Mouse (Mus musculus): ENCODE measurements around the gene Col20a1.
A peak's percentile ranks its signal among the peaks of the same experiment; 100 is the strongest.

Gene Col20a1

GRCm38 (mm10) chr2:180986449-180986848 lies at the start of gene Col20a1:
Gene Col20a1 (plus strand): TSS chr2:180986535.
- no peak for DNase-seq (ENCODE audit: low spot score)

DNA sequence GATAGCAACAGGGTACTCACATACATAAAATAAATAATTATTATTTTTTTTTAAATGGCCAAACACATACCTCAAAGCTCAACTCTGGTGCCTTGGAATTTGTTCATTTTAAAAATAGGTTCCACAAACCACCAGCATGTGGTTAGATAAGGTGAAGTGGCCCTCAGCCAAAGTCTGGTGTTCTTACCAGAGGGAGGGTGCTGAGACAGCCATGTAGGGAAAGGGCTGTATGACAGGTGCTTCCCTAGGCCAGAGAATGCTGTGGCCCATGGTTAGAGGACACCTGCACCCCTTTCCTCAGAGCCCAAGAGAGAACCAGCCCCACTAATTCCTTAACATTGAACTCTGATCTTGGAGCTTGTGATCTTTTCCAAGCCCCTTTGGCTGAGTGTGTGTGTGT lies 46.1 kb upstream of the Col20a1 start:
- DNase-seq (ENCODE audit: low spot score), result no peak

- DNase-seq (ENCODE audit: low spot score), result no peak
Measured at GRCm38 (mm10) chr2:180941869-180942268, 44.5 kb upstream of the Col20a1 start.

DNA sequence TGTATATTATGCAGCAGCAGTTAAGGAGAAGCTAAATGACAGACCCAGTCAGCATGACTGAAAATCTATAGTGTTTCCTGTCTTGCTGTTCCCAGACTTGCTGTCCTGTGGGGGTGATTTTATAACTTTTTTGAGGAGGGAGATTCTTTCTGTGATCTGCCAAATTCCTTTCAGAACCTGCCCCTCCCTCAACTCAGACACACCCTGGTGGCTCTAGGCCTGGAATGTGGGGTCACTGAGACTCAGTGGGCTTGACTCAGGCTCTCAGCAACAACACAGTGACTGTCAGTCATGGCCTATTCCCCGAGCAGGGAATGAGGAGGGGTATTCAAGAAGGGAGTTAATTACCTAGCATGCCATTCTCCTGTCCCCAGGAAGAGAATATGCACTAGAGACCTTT lies 36.4 kb upstream of the Col20a1 start:
- DNase-seq (ENCODE audit: low spot score), result no peak

- DNase-seq (ENCODE audit: low spot score), result peak; percentile 65
Measured at GRCm38 (mm10) chr2:180952731-180953171, 33.6 kb upstream of the Col20a1 start.

GRCm38 (mm10) chr2:180953638-180954037 lies 32.7 kb upstream of the Col20a1 start:
- DNase-seq (ENCODE audit: low spot score), result no peak

GRCm38 (mm10) chr2:180954061-180955047 lies 32.0 kb upstream of the Col20a1 start, which contains the start of gene Nkain4:
Gene Nkain4 (minus strand): TSS chr2:180954699.
- peak; percentile 96 for DNase-seq (ENCODE audit: low spot score)

- no peak for DNase-seq (ENCODE audit: low spot score)
Measured at GRCm38 (mm10) chr2:180959605-180960004, 26.7 kb upstream of the Col20a1 start.

DNA sequence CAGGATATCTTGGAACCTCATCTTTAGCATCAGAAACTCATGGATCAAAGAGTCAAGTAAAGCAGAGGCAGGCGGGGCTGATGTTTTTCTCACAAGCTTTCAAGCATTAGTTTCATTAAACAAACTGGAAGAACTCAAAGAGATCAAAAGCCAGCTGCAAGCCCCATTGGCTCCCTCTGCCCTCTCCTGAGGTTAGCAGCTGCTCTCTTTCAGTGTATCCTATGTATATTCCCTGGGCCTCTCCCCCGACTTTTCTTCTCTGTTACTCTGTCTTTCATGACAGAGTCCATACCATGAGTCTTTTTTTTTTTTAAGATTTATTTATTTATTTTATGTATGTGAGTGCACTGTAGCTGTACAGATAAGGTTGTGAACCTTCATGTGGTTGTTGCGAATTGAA lies 26.1 kb upstream of the Col20a1 start:
- DNase-seq (ENCODE audit: low spot score), result no peak

DNA sequence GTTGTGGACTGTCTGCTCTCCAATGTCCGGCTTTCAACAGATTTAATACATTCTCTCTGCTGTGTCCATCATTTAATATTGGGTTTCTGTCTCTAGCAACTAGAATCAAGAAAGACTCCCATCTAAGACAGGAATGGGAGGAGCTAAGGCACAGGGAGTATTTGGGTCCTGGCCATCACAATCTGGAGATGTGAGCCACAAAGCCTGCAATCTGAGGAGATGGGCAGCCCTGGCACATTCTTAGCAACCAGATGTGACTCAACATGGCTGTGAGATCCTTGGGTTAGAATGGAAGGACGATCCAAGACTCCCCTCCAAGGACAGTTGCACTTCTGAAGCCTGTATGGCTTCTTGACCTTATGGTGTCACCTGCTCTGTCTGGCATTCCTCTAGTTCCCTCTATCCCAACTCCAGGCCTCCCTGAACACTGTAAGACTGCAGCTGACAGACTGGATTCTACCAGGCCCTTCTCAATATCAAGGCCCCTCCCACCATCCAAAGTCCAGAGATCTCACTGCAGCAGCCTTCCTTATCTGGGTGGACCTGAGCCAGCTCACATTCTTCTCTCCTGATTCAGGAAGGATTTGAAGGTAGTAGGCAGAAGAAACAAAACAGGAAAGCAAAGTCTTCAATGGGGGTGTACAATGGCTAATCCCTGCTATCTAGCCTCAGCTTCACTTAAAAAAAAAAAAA lies 23.6 kb upstream of the Col20a1 start:
- no peak for DNase-seq (ENCODE audit: low spot score)

DNA sequence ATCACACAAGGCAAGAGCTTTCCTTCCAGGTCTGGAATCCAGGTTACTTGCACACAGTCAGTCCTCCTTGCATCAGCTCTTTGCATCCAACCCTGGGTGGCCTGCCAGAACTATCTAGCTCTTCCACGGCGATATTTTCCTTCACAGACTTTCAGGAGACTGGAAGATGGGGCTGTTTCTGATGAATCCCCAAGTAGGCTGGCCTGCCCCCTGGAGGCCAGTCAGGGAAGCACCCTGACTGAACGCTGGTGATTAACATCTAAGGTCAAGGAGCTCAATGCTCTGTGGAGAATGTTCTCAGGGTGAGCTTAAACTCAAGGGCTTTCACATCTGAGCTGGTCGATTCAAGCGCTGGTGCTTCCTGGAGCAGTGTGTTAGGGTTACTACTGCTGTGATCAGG lies 22.4 kb upstream of the Col20a1 start:
- peak; percentile 89 for DNase-seq (ENCODE audit: low spot score)

DNA sequence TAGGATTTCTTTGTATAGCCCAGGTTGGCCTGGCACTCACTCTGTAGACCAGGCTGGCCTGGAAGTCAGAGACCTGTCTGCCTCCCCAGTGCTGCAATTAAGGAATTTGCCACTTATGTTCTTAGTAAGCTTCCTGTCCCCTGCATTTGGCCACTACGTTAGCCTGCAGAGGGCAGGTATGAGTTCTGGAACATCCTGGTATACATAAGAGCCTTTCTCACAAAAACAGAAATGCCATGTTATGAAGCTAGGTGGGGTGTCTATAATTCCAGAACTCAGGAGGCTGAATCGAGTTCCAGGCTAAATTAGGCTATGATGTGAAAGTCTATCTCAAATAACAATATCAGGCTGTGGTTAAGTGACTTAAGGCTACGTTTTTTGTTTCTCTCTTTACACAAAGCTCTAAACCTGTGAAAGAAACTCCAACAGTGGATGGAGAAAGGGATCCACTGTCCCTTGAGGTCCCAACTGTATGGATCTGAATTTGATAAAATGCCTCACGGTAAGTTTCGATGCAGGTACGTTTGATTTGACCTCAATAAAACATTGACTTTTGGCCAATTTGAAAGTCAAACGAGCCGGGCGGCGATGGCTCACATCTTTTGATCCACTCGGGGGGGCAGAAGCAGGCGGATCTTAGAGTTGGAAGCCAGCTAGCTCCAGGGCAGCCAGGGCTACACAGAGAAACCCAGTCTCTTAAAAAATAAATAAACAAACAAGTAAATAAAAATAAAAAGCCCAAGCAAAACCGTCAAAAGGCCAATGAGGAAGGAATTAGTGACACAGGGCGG lies 20.0 kb upstream of the Col20a1 start:
- DNase-seq (ENCODE audit: low spot score), result peak; percentile 36

- peak; percentile 93 for DNase-seq (ENCODE audit: low spot score)
Measured at GRCm38 (mm10) chr2:180967010-180967763, 19.1 kb upstream of the Col20a1 start, which contains the start of gene Arfgap1. Gene Arfgap1 (plus strand): TSS chr2:180967225.

GRCm38 (mm10) chr2:180981133-180981532 lies 5.2 kb upstream of the Col20a1 start:
- no peak for DNase-seq (ENCODE audit: low spot score)

GRCm38 (mm10) chr2:180985635-180986034 lies 700 bp upstream of the Col20a1 start:
- DNase-seq (ENCODE audit: low spot score), result no peak

- DNase-seq (ENCODE audit: low spot score), result no peak
Measured at GRCm38 (mm10) chr2:180987001-180987400, 666 bp downstream of the Col20a1 start.

- peak; percentile 51 for DNase-seq (ENCODE audit: low spot score)
Measured at GRCm38 (mm10) chr2:180987432-180988030, 1.2 kb downstream of the Col20a1 start.

GRCm38 (mm10) chr2:180988347-180988913 lies 2.1 kb downstream of the Col20a1 start:
- no peak for DNase-seq (ENCODE audit: low spot score)

DNA sequence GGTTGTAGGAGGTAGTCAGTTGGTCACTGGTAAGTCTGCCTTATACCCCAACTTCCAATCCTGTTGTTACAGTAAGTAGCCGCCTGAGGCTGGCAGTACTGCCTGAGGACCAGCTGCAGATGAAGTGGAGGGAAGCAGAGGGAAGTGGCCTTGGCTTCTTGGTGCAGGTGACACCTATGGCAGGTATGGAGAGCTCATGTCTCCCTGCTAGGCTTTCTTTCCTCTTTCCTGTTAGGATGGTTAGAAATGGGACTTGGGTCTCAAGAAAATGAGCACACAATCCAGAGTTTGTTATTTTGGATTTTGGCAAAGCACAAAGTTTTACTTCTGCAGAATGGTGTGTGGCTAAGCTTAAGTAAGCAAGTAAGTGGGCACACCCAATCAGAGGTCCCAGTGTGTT lies 2.6 kb downstream of the Col20a1 start:
- no peak for DNase-seq (ENCODE audit: low spot score)

- DNase-seq (ENCODE audit: low spot score), result no peak
Measured at GRCm38 (mm10) chr2:180990347-180990746, 4.0 kb downstream of the Col20a1 start.
